Mouse (Mus musculus) intestine, embryonic 16.5 days (tissue): ENCODE measurements around the gene Atp10a. TPM values are rescaled to one million over a fixed set of nuclear protein-coding genes. Genes with fewer than 3 reads are reported as not detected.
A peak's percentile ranks its signal among the peaks of the same experiment; 100 is the strongest.
"Not testable (repeated sequence)": the region's sequence is repeated elsewhere in the genome, so short reads cannot be mapped to it uniquely, and the experiment has no call there.

Experiments
- ATAC-seq: fragments of 200-750 bp; cut with Nextera tagmentation; 2 replicates; pipeline ENCODE4 v1.8.0; 2017; ENCODE audit warnings: moderate TSS enrichment, moderate library complexity
- H3K27ac ChIP-seq: fragments of 300-500 bp; sonication (generic); 2 replicates; pipeline ENCODE4 v1.5.1; 2014; ENCODE audit warnings: mild to moderate bottlenecking, low read length
- H3K27me3 ChIP-seq: fragments of 300-500 bp; sonication (generic); replicated peaks from 2 replicates; pipeline ENCODE4 v1.6.1; 2014; ENCODE audit warnings: low read length, control low read depth, mixed read lengths; ENCODE audit not compliant: control insufficient read depth, insufficient read depth
- H3K36me3 ChIP-seq: fragments of 300-500 bp; sonication (generic); 2 replicates; pipeline ENCODE4 v1.6.1; 2014; ENCODE audit warnings: low read length, control low read depth; ENCODE audit not compliant: control insufficient read depth, insufficient read depth
- H3K4me1 ChIP-seq: fragments of 300-500 bp; sonication (generic); 2 replicates; pipeline ENCODE4 v1.6.1; 2014; ENCODE audit warnings: low read length, control low read depth, mixed read lengths; ENCODE audit not compliant: control insufficient read depth, insufficient read depth
- H3K4me2 ChIP-seq: fragments of 300-500 bp; sonication (generic); 2 replicates; pipeline ENCODE4 v1.6.1; 2014; ENCODE audit warnings: low read depth, low read length, control low read depth
- H3K4me3 ChIP-seq: fragments of 300-500 bp; sonication (generic); 2 replicates; pipeline ENCODE4 v1.5.1; 2014; ENCODE audit warnings: mild to moderate bottlenecking, low read length
- H3K9ac ChIP-seq: fragments of 300-500 bp; sonication (generic); 2 replicates; pipeline ENCODE4 v1.6.1; 2014; ENCODE audit warnings: low read depth, low read length
- H3K9me3 ChIP-seq: fragments of 300-500 bp; sonication (generic); 2 replicates; pipeline ENCODE4 v1.6.1; 2016; ENCODE audit warnings: low read length, control low read depth; ENCODE audit not compliant: control insufficient read depth
- WGBS: fragments of 180-500 bp; shearing (Covaris S2); extraction: QIAGEN DNeasy Blood & Tissue Kit; methylation state at CpG from one replicate; pipeline ENCODE4 v1.1.7; 2014; 5-methylcytosine and 5-hydroxymethylcytosine counted together
- polyA plus RNA-seq: library from polyadenylated mRNA; unstranded; fragments of >200 nt; fragmentation: Nextera tagmentation; extraction: Ambion mirVana; gene quantifications from 2 replicates; pipeline ENCODE4 v1.2.1, GENCODE M21; 2015

Gene Atp10a
- polyA plus RNA-seq, 1 experiment from 2014 or later, result 1.8 TPM

GRCm38 (mm10) chr7:58787585-58787984 is 131.6 kb downstream of the Atp10a start:
- Histone ChIP-seq H3K4me3 (no peak overlapping the region), H3K27me3 (no peaks in the 10 kb centered on the region), H3K9ac (no peak overlapping the region), H3K4me1 (peaks cover 10% of the 10 kb centered on the region; the same call in 1 of the 2 replicates), H3K9me3 (no peaks in the 10 kb centered on the region), H3K36me3 (no peaks in the 10 kb centered on the region), H3K27ac (no peak overlapping the region), H3K4me2 (no peak overlapping the region)
- WGBS, result 58% methylated on average over 4 of the region's 4 CpGs
- ATAC-seq, result no peak

GRCm38 (mm10) chr7:58788424-58789261 is 132.7 kb downstream of the Atp10a start:
- Histone ChIP-seq H3K4me3 (no peak overlapping the region), H3K4me2 (no peak overlapping the region), H3K9ac (no peak overlapping the region), H3K9me3 (no peaks in the 10 kb centered on the region), H3K27ac (peak overlapping the region; percentile 36; the same call in 1 of the 2 replicates), H3K36me3 (no peaks in the 10 kb centered on the region), H3K4me1 (peaks cover 10% of the 10 kb centered on the region; the same call in 1 of the 2 replicates), H3K27me3 (no peaks in the 10 kb centered on the region)
- peak; percentile 73 for ATAC-seq
- 40% methylated on average over 7 of the region's 7 CpGs for WGBS

- no peaks in the 10 kb centered on the region for H3K27me3 ChIP-seq
- no peak overlapping the region for H3K4me2 ChIP-seq
- H3K9ac ChIP-seq, result no peak overlapping the region
- 96% methylated on average over 6 of the region's 6 CpGs for WGBS
- no peak for ATAC-seq
- no peaks in the 10 kb centered on the region for H3K36me3 ChIP-seq
- no peaks in the 10 kb centered on the region for H3K9me3 ChIP-seq
- H3K4me3 ChIP-seq, result no peak overlapping the region
- no peak overlapping the region for H3K27ac ChIP-seq
- no peaks in the 10 kb centered on the region for H3K4me1 ChIP-seq
These were observed 141.3 kb downstream of the Atp10a start for GRCm38 (mm10) chr7:58797281-58797680.

GRCm38 (mm10) chr7:58800916-58801315 is 144.9 kb downstream of the Atp10a start:
- no peaks in the 10 kb centered on the region for H3K4me1 ChIP-seq
- H3K4me3 ChIP-seq, result no peak overlapping the region
- no peaks in the 10 kb centered on the region for H3K9me3 ChIP-seq
- H3K9ac ChIP-seq, result no peak overlapping the region
- H3K4me2 ChIP-seq, result no peak overlapping the region
- H3K27ac ChIP-seq, result no peak overlapping the region
- ATAC-seq, result no peak
- no peaks in the 10 kb centered on the region for H3K27me3 ChIP-seq
- 84% methylated on average over 7 of the region's 7 CpGs for WGBS
- no peaks in the 10 kb centered on the region; the same call in 1 of the 2 replicates for H3K36me3 ChIP-seq

- no peak for ATAC-seq
- Histone ChIP-seq H3K27ac (no peak overlapping the region), H3K27me3 (no peaks in the 10 kb centered on the region), H3K4me2 (no peak overlapping the region), H3K9ac (no peak overlapping the region), H3K4me3 (no peak overlapping the region), H3K9me3 (no peaks in the 10 kb centered on the region), H3K4me1 (no peaks in the 10 kb centered on the region), H3K36me3 (no peaks in the 10 kb centered on the region; the same call in 1 of the 2 replicates)
- WGBS, result 70% methylated on average over 2 of the region's 2 CpGs
These were observed 145.8 kb downstream of the Atp10a start for GRCm38 (mm10) chr7:58801791-58802190.

GRCm38 (mm10) chr7:58822147-58822681 is 166.2 kb downstream of the Atp10a start:
- H3K9ac ChIP-seq, result no peak overlapping the region
- H3K4me3 ChIP-seq, result no peak overlapping the region
- H3K27me3 ChIP-seq, result no peaks in the 10 kb centered on the region
- 51% methylated on average over 6 of the region's 6 CpGs for WGBS
- no peaks in the 10 kb centered on the region for H3K4me1 ChIP-seq
- no peak for ATAC-seq
- H3K4me2 ChIP-seq, result no peak overlapping the region
- no peaks in the 10 kb centered on the region for H3K9me3 ChIP-seq
- no peak overlapping the region for H3K27ac ChIP-seq
- H3K36me3 ChIP-seq, result no peaks in the 10 kb centered on the region

GRCm38 (mm10) chr7:58824686-58825085 is 168.7 kb downstream of the Atp10a start:
- Histone ChIP-seq H3K27ac (no peak overlapping the region), H3K9me3 (no peaks in the 10 kb centered on the region), H3K9ac (no peak overlapping the region), H3K36me3 (no peaks in the 10 kb centered on the region), H3K4me3 (no peak overlapping the region), H3K4me1 (no peaks in the 10 kb centered on the region), H3K4me2 (no peak overlapping the region), H3K27me3 (no peaks in the 10 kb centered on the region)
- 81% methylated on average over 3 of the region's 3 CpGs for WGBS
- no peak for ATAC-seq

GRCm38 (mm10) chr7:58829111-58829510 is 173.1 kb downstream of the Atp10a start:
- Histone ChIP-seq H3K27me3 (no peaks in the 10 kb centered on the region), H3K36me3 (no peaks in the 10 kb centered on the region), H3K9ac (no peak overlapping the region), H3K4me2 (no peak overlapping the region), H3K27ac (no peak overlapping the region), H3K4me3 (no peak overlapping the region), H3K4me1 (no peaks in the 10 kb centered on the region), H3K9me3 (no peaks in the 10 kb centered on the region)
- 55% methylated on average over 5 of the region's 5 CpGs for WGBS
- no peak for ATAC-seq

- H3K9ac ChIP-seq, H3K27me3 ChIP-seq, ATAC-seq: not testable (repeated sequence)
These were observed 181.1 kb downstream of the Atp10a start for GRCm38 (mm10) chr7:58836855-58837606.

More at GRCm38 (mm10) chr7:58836855-58837606, 181.1 kb downstream of the Atp10a start:
- 93% methylated on average over 32 of the region's 32 CpGs for WGBS
- H3K4me1 ChIP-seq, H3K4me3 ChIP-seq, H3K36me3 ChIP-seq, H3K27ac ChIP-seq, H3K9me3 ChIP-seq, H3K4me2 ChIP-seq: not testable (repeated sequence)
